Mouse (Mus musculus): Measurements from ENCODE around the gene Fam166b.

DNA sequence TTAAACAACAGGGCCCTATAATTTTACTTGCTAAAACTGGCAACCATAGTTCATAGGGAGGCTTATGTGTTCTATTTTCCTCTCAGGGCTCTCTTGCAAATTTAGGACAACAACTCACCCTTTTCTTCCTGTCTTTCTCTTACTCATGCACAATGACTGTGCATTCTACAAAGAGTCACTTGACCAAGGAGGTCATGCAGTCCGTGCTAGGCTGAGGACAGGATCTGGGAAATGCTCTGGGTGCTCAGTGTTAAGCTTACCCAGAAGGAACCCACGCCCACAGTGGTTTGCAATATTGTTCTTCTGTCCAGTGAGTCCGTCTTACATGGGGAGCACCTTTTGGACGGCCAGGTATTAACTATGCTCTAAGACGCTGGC, 44.9 kb downstream of the Fam166b start:
- TF ChIP-seq CTCF (IDR thresholded peaks at IDR 0.05; ENCODE audit: low read depth, low read length) (no peak), GATA1 (IDR thresholded peaks at IDR 0.05; ENCODE audit: borderline replicate concordance, low read length) (no peak), GATA2 (IDR thresholded peaks at IDR 0.05; ENCODE audit: borderline replicate concordance, low read depth, low read length) (no peak), POLR2AphosphoS5 (IDR thresholded peaks at IDR 0.05; ENCODE audit: insufficient replicate concordance, low read depth, low read length) (no peak)
